Mouse (Mus musculus): ENCODE data around the gene Egln1. TPM values are rescaled to one million over a fixed set of nuclear protein-coding genes. Genes with fewer than 3 reads are reported as not detected.

Egln1 gene
- total RNA-seq, 2 experiments from 2014 or later, result 61.4 to 69.5 TPM

- DNase-seq (ENCODE audit: low spot score in 2 of 2), result peak; percentile 94
These were observed 86.6 kb downstream of the Egln1 start, which contains the start of the genes Gnpat and 2810004N23Rik for GRCm38 (mm10) chr8:124862321-124863162. Gene Gnpat, plus strand, starts transcription at chr8:124863033. Gene 2810004N23Rik, minus strand, starts transcription at chr8:124863120.

- no peak for DNase-seq (ENCODE audit: low spot score in 2 of 2)
These were observed 88.9 kb downstream of the Egln1 start for GRCm38 (mm10) chr8:124860188-124860587.

DNA sequence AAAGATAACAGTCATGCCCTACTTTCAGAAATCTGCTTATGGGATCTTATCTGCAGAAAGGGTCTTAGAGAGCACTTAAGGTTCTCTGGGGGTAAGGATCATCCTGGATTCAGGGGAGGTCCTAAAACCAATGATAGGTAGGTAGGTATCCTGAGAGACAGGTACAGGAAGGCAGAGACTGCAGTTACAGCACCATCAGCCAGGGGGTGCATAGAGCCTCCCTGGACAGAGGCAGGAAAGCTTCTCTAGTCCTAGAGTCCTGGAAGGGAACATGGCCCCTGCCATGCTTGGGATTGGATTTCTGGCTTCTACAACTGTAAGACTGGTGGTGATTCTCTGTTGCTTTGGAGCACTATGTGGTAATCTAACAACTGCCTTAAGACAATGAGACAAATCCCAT is 89.7 kb downstream of the Egln1 start:
- no peak for DNase-seq (ENCODE audit: low spot score in 2 of 2)

Other genes with a start within 250 kb of the Egln1 start
- 10 to 100 TPM; 36.7 to 38.6 TPM for gene Ttc13, start 227.3 kb downstream of the Egln1 start, total RNA-seq (2021)
- gene Arv1, start 227.2 kb downstream of the Egln1 start, total RNA-seq (2021), result 10 to 100 TPM; 10.3 to 12.8 TPM
- gene Fam89a, start 197.5 kb downstream of the Egln1 start, total RNA-seq (2021), result under 1 TPM; 0.49 to 0.53 TPM
- 1 to 10 TPM; 1.5 to 2.2 TPM for gene Trim67, start 156.2 kb downstream of the Egln1 start, total RNA-seq (2021)
- 10 to 100 TPM; 57.4 to 63.2 TPM for gene Gnpat, start 86.3 kb downstream of the Egln1 start, total RNA-seq (2021)
- 10 to 100 TPM; 19.5 to 23.3 TPM for gene 2810004N23Rik, start 86.2 kb downstream of the Egln1 start, total RNA-seq (2021)
- 10 to 100 TPM; 33.4 to 34.2 TPM for gene Exoc8, start 51.6 kb downstream of the Egln1 start, total RNA-seq (2021)
- gene Sprtn, start 51.4 kb downstream of the Egln1 start, total RNA-seq (2021), result 10 to 100 TPM; 13.0 to 13.5 TPM
- gene Tsnax, start 63.7 kb upstream of the Egln1 start, total RNA-seq (2021), result 100 to 1,000 TPM; 181 to 182 TPM
- 1 to 10 TPM; 1.6 to 1.9 TPM for gene Disc1, start 104.9 kb upstream of the Egln1 start, total RNA-seq (2021)